Mouse (Mus musculus): ENCODE measurements around the gene Dram1. TPM values are rescaled to one million over a fixed set of nuclear protein-coding genes. Genes with fewer than 3 reads are reported as not detected.

Gene Dram1
- polyA plus RNA-seq, 1 experiment = 76.0 TPM

DNA sequence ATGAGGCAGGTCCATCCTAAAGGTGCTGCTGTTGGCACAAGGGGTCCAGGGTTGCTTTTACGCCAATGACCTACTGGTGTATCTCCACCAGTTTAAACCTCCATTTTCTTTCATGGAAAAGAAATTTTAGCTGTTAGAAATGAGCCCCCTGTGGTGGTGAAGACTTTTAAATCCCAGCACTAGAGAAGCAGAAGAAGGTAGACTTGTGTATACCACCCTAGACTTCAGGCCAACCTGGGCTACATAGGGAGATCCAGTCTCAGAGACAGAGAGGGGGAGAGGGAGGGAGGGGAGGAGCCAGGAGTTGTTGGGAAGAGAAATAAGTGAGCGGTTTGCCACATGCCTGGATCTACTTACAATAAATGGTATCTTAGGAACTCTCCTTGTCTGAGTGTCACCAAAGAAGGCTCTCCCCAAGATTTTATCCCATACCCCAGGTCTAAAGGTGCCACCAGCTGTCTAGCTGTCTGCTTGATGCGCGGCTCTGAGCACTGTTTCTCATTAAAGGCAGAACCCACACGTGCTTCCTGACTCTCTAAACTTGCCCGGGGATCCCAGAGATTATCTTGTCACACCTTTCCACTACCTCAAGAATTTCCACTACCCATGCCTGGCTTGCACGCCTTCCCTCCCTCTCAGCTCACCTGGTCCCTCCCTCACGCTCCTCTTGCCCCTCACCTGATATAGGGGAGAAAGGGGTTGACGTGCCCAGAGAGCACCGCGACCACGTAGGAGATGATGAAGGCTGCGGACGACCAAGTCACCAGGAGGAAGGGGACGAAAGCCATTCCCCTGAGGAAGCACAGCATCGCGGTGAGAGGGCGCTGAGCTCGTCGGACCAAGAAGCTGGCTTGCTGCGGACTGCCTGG lies 22.5 kb downstream of the Dram1 start:
- Histone ChIP-seq H3K4me1 (ENCODE audit: control insufficient read depth, insufficient read depth, low read length) (peaks cover 27% of the 10 kb centered on the region), H3K27ac (ENCODE audit: insufficient read depth, low read depth, low read length) (no peak overlapping the region), H3K4me3 (ENCODE audit: insufficient read depth, low read length) (peak overlapping the region; percentile 78)
- TF ChIP-seq POLR2A (IDR thresholded peaks at IDR 0.05; ENCODE audit: borderline replicate concordance, low read depth, low read length) (no peak), CTCF (IDR thresholded peaks at IDR 0.05; ENCODE audit: low read depth, low read length) (no peak)

DNA sequence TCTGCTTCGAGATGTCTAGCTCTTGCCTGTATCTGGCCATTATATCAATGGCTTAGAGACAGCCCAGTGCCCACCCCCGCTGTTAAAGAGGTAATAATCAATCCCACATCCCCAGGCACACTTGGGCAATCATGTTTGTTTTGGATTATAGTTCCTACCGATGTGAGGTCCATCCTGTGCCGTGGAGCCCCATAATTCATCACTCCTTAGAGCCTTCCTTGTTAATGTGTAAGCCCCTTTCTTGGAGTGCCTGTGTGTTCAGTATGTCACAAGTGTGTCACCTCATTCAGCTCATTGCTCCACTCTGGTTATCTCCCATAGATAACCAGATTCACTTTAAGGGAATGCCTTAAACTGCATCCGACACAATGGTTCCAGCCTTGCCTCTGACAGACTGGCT lies 24.3 kb downstream of the Dram1 start:
- TF ChIP-seq POLR2A (IDR thresholded peaks at IDR 0.05; ENCODE audit: borderline replicate concordance, low read depth, low read length) (no peak), CTCF (IDR thresholded peaks at IDR 0.05; ENCODE audit: low read depth, low read length) (no peak)
- H3K4me3 ChIP-seq (ENCODE audit: insufficient read depth, low read length) = no peak overlapping the region
- peaks cover 31% of the 10 kb centered on the region for H3K4me1 ChIP-seq (ENCODE audit: control insufficient read depth, insufficient read depth, low read length)
- H3K27ac ChIP-seq (ENCODE audit: insufficient read depth, low read depth, low read length) = no peak overlapping the region

DNA sequence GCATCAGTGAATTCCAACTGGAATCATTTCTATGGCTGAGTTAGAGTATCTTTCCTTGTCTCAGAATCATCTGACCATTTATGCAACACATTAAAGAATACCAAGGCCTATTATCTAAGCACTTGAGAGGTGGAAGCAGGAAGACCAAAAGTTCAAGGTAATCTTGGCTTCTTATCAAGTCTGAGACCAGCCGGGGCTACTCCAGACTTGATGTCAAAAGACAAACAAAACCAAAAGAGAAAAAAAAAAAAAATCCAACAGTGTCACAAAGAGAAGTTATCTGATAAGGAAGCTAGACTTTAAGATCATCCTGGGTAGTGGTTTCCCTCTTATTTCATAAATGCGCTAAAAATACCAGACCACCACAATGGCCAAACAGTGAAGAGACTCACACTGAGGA lies 26.3 kb downstream of the Dram1 start:
- H3K27ac ChIP-seq (ENCODE audit: insufficient read depth, low read depth, low read length) = no peak overlapping the region
- H3K4me3 ChIP-seq (ENCODE audit: insufficient read depth, low read length) = no peak overlapping the region
- TF ChIP-seq POLR2A (IDR thresholded peaks at IDR 0.05; ENCODE audit: borderline replicate concordance, low read depth, low read length) = no peak
- TF ChIP-seq CTCF (IDR thresholded peaks at IDR 0.05; ENCODE audit: low read depth, low read length) = no peak
- H3K4me1 ChIP-seq (ENCODE audit: control insufficient read depth, insufficient read depth, low read length) = peaks cover 31% of the 10 kb centered on the region

DNA sequence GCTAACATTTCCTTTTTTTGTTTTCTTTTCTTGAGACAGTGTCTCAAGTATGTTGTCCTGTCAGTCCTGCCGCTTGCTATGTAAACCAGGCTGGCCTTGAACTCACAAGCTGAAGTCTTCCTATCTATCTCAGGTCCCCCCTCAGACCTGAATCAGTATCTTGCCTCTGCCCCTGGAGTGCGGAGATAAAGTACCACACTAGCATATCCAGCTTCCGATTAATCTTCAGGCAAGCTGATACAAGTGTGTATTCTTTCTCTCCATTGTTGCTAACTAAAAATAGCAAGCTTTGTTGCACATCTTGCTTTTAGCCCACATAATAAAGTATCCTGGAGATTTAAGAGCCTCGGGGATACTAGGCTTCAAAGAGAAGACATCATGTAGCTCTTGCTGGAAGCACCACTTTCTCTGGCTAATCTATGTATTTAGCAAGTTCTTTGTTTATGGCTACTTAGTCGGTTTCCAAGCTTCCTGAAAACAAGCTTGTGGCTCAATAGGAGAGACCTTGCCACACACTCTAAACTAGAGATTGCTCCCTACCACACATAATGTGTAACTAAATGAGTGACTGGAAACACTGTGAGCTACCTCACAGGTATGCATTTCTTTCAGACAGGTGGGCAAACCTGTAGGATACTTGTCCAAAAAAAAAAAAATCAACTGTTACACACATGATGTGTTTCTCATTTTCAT lies 27.3 kb downstream of the Dram1 start:
- Histone ChIP-seq H3K4me1 (ENCODE audit: control insufficient read depth, insufficient read depth, low read length) (peaks cover 35% of the 10 kb centered on the region), H3K4me3 (ENCODE audit: insufficient read depth, low read length) (no peak overlapping the region), H3K27ac (ENCODE audit: insufficient read depth, low read depth, low read length) (no peak overlapping the region)
- TF ChIP-seq CTCF (IDR thresholded peaks at IDR 0.05; ENCODE audit: low read depth, low read length) (no peak), POLR2A (IDR thresholded peaks at IDR 0.05; ENCODE audit: borderline replicate concordance, low read depth, low read length) (no peak)

DNA sequence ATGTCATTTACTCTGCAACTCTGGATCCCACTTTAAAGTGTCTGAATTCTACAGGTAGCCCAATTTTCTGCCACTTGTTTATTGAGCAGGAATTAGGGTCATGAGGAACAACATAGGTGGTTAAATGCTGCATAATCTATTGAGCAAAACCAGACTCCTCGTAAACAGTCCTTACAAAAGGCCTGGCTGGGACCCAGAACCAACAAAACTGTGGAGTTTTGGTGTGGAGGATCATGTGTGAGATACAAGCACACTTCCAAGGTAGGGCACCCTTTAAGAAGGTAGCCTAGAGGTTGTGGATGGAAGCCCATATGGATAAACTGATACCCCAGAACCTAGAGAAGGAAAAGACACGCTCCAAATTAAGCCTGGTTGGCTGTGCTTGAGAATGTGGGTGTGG lies 28.2 kb downstream of the Dram1 start:
- Histone ChIP-seq H3K27ac (ENCODE audit: insufficient read depth, low read depth, low read length) (no peak overlapping the region), H3K4me3 (ENCODE audit: insufficient read depth, low read length) (no peak overlapping the region), H3K4me1 (ENCODE audit: control insufficient read depth, insufficient read depth, low read length) (peaks cover 36% of the 10 kb centered on the region)
- no peak for TF ChIP-seq POLR2A (IDR thresholded peaks at IDR 0.05; ENCODE audit: borderline replicate concordance, low read depth, low read length)

DNA sequence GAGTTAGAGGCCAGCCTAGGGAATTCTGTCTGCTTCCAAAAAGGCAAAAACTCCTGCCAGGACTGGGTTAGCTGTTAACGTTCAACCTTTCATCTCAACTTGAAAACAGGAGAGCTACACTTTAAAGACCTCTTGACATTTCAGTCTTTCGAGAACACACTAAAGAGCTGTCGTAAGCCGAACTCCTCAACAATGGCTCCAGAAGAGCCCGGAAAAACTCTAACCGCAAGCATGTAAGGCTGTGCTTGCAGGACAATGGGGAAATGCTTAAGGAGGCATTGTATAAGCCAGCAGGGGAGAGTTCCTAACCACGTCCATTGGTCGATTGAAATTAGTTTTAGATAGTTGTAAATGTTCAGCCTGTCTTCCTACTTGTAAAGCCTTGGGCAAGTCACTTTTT lies 29.1 kb downstream of the Dram1 start:
- H3K4me1 ChIP-seq (ENCODE audit: control insufficient read depth, insufficient read depth, low read length) = peaks cover 43% of the 10 kb centered on the region
- H3K4me3 ChIP-seq (ENCODE audit: insufficient read depth, low read length) = no peak overlapping the region
- H3K27ac ChIP-seq (ENCODE audit: insufficient read depth, low read depth, low read length) = peak overlapping the region; percentile 15; the same call in 1 of the 2 replicates
- no peak for TF ChIP-seq CTCF (IDR thresholded peaks at IDR 0.05; ENCODE audit: low read depth, low read length)
- no peak for TF ChIP-seq POLR2A (IDR thresholded peaks at IDR 0.05; ENCODE audit: borderline replicate concordance, low read depth, low read length)

DNA sequence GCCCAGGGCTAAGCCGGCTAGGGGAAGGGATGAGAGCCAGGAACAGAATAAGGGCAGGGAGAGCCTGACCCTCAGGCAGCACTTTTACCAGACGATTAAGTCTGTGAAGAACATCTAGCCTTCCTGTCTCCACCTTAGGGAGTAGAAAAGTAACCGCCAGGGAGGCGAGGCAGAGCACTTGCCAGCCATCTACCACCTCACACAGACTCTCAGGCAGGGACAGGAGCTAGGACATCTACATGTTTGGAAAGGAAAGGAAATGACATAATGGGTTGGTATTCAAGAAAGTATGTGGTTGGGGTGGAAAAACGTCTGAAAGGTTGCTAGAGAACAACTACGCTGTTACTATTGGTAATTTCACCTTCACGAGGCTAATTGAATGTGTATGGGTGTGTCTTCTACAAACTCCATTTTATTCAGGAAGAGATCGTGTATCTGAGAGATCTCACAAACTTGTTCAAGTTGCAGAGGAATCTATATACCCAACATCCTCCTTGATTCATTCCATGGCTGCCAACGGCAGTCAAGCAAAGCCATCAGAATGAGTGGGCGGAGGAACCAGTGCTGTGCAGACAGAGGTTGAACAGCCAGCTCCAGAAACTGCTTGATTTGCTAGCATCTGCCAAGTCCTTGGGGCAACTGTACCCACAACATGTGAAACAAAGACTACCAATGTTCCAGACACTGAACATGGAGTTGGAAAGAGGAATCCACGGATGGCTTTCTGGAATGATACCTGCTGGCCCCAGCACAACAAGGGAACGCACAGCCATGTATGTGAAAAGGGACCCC lies 32.2 kb downstream of the Dram1 start:
- TF ChIP-seq CTCF (IDR thresholded peaks at IDR 0.05; ENCODE audit: low read depth, low read length) (0 out of 2 replicates have a peak, but pooled peaks have one; percentile 6), POLR2A (IDR thresholded peaks at IDR 0.05; ENCODE audit: borderline replicate concordance, low read depth, low read length) (no peak)
- H3K4me3 ChIP-seq (ENCODE audit: insufficient read depth, low read length) = peak overlapping the region; percentile 44
- peak overlapping the region; percentile 84 for H3K27ac ChIP-seq (ENCODE audit: insufficient read depth, low read depth, low read length)
- peaks cover 24% of the 10 kb centered on the region for H3K4me1 ChIP-seq (ENCODE audit: control insufficient read depth, insufficient read depth, low read length)

DNA sequence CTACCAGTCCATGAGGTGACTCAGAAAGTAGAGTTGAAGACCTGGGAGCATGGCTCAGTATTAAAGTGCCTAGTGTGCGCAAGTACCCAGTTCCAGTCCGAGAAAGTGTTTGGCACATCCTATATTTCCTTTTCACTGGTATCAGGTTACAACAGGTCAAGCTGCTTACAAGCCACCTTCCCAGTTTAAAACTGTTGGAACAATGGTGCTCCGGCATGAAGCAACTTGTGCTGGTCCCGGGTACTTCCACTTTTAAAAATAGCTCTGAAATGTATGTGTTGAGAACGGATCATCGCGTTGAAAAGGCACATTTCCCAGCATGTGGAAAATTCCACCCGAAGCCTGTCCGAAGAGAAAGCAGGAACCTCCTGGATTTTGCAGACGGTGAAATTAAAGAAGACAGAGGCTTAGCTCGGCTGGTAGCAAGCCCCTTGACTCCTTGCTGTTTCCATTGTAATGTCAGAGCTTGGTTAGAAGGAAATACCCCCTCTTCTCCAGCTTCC lies 32.9 kb downstream of the Dram1 start:
- peak overlapping the region; percentile 44 for H3K4me3 ChIP-seq (ENCODE audit: insufficient read depth, low read length)

DNA sequence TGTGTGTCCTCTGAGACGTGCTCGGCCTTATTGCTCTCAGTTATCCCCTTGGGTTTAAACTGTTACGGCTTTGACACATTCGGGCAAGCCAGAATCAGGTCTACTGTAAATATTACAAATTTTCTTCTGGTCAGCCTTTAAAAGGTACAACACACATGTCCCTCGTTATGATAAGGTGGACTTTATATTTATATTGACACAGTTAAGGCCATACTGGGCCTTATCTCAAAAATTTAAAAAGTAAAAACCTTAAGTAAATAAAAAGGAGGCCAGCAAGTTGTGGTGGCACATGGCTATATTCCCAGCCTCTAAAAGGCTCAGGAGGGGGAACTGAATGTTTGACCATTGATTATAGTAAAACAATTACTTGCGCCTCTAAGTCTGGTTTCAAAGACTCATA lies 37.5 kb downstream of the Dram1 start:
- H3K27ac ChIP-seq (ENCODE audit: insufficient read depth, low read depth, low read length) = no peak overlapping the region
- peaks cover 24% of the 10 kb centered on the region for H3K4me1 ChIP-seq (ENCODE audit: control insufficient read depth, insufficient read depth, low read length)
- no peak overlapping the region for H3K4me3 ChIP-seq (ENCODE audit: insufficient read depth, low read length)
- TF ChIP-seq CTCF (IDR thresholded peaks at IDR 0.05; ENCODE audit: low read depth, low read length) = no peak
- no peak for TF ChIP-seq POLR2A (IDR thresholded peaks at IDR 0.05; ENCODE audit: borderline replicate concordance, low read depth, low read length)

More for the DNA sequence above, 32.9 kb downstream of the Dram1 start:
- TF ChIP-seq POLR2A (IDR thresholded peaks at IDR 0.05; ENCODE audit: borderline replicate concordance, low read depth, low read length) (no peak), CTCF (IDR thresholded peaks at IDR 0.05; ENCODE audit: low read depth, low read length) (no peak)
- H3K27ac ChIP-seq (ENCODE audit: insufficient read depth, low read depth, low read length) = peak overlapping the region; percentile 84
- H3K4me1 ChIP-seq (ENCODE audit: control insufficient read depth, insufficient read depth, low read length) = peaks cover 21% of the 10 kb centered on the region
